Mouse (Mus musculus) right cerebral cortex, adult 2 months (tissue): ENCODE results near the gene Rhoj.

Source experiments
- DNase-seq, 2 experiments: peaks; one replicate each; pipeline ENCODE4 v3.0.0; 2021 to 2022; ENCODE audit warnings: low spot score in 2 of 2

The Rhoj gene

DNA sequence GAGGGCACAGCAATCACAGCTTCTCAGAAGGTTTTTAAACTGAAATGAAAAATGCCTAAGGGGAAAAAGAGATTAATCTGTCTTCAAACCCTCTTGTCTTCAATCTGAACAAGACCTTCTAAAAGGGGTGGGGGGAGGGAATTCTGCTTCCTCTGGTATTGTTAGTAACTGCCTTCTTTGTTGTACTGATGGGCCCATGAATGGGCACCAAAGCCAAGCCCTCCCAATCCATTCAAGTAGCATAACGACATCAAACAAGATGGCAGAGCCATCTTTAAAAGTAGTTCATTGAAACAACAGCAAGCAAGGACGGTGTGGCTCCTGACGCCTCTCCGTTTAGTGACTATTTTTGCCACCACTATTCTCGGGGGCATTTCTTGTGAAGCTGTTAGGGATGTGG lies 42.6 kb downstream of the Rhoj start:
- DNase-seq = no peak

DNA sequence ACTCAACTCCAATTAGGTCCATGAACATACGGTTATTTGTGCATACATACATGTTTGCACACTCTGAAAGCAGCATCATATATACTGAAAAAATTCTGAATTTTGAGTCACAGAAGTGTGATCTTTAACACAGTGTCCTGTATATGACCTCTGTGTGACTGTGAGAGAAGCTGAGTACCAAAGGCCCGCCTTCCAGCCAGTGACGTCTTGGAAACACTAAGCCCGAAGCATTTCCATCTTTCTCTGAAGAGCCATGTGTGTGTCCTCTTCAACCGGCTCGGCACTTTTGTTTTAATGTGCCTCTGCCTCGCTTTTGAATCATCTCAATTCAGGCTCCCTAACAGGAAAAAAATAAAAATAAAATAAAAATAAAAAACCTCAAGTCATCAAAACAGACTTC lies 43.7 kb downstream of the Rhoj start:
- no peak for DNase-seq

GRCm38 (mm10) chr12:75352410-75352809 lies 44.3 kb downstream of the Rhoj start:
- no peak for DNase-seq

GRCm38 (mm10) chr12:75354354-75354753 lies 46.2 kb downstream of the Rhoj start:
- no peak for DNase-seq

DNA sequence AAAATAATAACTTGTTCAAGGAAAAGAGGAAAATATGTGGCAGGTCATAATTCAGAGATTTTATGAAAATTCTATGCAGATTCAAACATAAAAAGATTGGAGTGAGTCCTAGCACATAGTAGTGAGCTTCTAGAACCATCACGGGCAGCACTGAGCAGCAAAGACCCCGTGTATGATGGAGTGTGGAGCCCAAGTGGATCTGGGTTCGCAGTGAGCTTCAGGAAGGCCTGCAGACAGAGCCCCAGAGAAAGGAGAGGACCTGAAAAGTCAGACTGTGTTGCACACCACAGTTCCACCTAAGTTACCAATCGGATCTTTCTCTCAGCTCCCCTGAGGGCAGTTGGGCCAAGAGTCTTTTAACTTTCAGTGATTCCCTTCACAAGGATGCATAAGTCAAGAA lies 49.7 kb downstream of the Rhoj start:
- no peak for DNase-seq

GRCm38 (mm10) chr12:75358714-75359113 lies 50.6 kb downstream of the Rhoj start:
- DNase-seq = no peak

- DNase-seq = no peak
These were observed 51.4 kb downstream of the Rhoj start for GRCm38 (mm10) chr12:75359500-75359899.

- no peak for DNase-seq
These were observed 51.9 kb downstream of the Rhoj start for GRCm38 (mm10) chr12:75359921-75360482.

GRCm38 (mm10) chr12:75362456-75362855 lies 54.3 kb downstream of the Rhoj start:
- DNase-seq = no peak

GRCm38 (mm10) chr12:75364416-75364815 lies 56.3 kb downstream of the Rhoj start:
- DNase-seq = no peak

- DNase-seq = no peak
These were observed 57.6 kb downstream of the Rhoj start for GRCm38 (mm10) chr12:75365621-75366124.

- DNase-seq = no peak
These were observed 59.2 kb downstream of the Rhoj start for GRCm38 (mm10) chr12:75367371-75367770.

GRCm38 (mm10) chr12:75368527-75368926 lies 60.4 kb downstream of the Rhoj start:
- DNase-seq = no peak

DNA sequence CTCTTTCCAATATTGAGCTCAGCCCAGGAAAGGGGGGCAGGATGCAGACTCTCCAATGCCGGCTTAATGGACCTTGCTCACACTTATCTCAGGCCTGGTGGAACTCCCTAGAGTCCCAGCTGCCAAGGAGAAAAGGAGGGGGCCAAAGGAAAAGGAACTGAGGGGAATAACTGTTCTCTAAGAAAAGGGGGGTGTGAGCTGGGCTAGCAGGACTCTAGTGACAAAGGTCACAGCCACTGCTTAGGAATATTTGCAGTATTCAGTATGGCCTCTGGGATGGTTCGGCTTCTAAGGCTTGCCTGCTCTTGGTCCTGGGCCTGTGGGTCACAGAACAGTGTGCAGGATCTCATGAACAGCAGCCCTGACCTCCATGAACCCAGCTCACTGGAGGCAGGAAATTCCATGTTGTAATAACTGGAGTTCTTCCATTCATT lies 61.3 kb downstream of the Rhoj start:
- DNase-seq = no peak

GRCm38 (mm10) chr12:75374437-75374836 lies 66.3 kb downstream of the Rhoj start:
- peak in 1 of 2 experiments; percentile 15 for DNase-seq

DNA sequence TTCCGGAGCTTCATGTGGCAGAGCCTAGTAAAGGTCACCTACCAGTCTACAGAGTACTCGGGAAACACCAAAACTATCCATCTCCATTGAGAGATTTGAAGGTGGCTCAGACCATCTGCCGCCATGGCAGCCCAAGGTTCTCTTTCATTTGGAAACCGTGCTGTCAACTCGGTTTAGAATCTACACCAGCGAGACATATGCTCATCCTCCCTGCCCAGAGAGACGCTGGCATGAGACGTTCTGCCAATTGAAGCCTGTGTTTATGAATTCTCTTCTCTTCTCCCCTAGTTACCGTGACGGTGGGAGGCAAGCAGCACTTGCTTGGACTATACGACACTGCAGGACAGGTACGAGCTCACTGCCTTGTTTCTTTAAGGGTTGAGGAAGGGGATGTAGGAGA lies 66.9 kb downstream of the Rhoj start:
- no peak for DNase-seq

GRCm38 (mm10) chr12:75376126-75376525 lies 68.0 kb downstream of the Rhoj start:
- no peak for DNase-seq

- DNase-seq = no peak
These were observed 78.6 kb downstream of the Rhoj start for GRCm38 (mm10) chr12:75386731-75387130.

- DNase-seq = no peak
These were observed 79.0 kb downstream of the Rhoj start for GRCm38 (mm10) chr12:75387156-75387555.

DNA sequence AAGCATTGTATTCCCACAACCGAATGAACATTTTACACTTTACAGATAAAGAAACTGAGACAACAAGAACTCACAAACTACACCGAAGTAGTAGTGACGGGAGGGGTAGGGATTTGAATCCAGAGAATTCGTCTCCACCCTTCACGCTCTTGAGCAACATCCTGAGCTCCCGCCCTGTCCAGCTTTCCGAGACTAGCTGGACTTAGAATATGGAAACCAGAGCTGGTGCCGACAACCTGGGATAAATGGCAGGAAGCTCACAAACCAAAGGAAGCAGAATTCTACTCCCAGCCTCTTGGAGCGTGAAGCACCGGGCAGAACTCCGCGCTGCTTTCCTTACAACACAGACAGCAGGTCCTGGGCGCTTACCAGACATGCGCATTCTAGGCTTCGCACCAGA lies 79.7 kb downstream of the Rhoj start:
- no peak for DNase-seq

GRCm38 (mm10) chr12:75388521-75388920 lies 80.4 kb downstream of the Rhoj start:
- no peak for DNase-seq

GRCm38 (mm10) chr12:75389308-75390135 lies 81.4 kb downstream of the Rhoj start:
- peak; percentile 68 to 74 for DNase-seq

DNA sequence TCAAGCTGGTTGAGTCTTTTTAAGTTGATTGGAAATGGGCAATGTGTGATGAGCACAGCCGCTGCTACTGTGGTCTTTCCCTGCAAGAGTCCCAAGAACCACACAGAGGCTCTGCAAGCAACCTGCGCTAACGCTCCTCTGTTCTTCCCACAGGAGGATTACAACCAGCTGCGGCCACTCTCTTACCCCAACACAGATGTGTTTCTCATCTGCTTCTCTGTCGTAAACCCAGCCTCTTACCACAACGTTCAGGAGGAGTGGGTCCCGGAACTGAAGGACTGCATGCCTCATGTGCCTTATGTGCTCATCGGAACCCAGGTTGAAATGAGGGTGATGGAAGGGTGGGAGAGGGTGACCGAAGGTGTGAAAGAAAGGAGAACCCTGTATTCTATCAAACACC lies 83.4 kb downstream of the Rhoj start:
- no peak for DNase-seq
